In the genomic region with DNA sequence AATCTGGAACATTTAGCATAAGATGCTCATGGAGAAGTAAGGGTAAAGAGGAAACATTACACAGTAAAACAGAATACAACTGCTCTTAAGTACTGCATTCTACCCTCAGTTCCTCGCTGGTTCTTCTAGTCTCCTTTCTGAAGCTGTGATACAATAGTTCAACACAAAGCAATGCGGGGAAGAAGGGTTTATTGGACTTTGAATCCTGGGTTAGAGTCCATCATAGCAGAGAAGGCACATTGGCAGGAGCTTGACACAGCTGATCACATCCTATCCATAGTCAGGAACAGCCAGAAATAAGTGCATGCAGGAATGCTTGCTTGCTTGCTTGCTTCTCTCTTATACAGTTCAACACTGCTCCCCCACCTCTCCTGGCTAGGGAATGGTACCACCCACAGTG, we compare ENCODE assay signal across 18 mouse cellular contexts.
"Had no signal": no experiment of that assay in that cellular context is flagged by ENCODE, and none has a peak within 500 bp of the region (broad histone marks: within the 10 kb centered on the region; RNA-seq: fewer than 3 reads in every experiment).

No protein-coding gene starts in this region.

- H3K36me3 ChIP-seq: midbrain, embryonic 10.5 days; midbrain, embryonic 13.5 days; midbrain, embryonic 15.5 days; neural tube, embryonic 13.5 days; neural tube, embryonic 15.5 days had no signal

- H3K4me2 ChIP-seq: lung, embryonic 14.5 days; midbrain, embryonic 13.5 days; midbrain, embryonic 15.5 days; neural tube, embryonic 13.5 days; neural tube, embryonic 15.5 days had no signal

- H3K4me1 ChIP-seq: midbrain, embryonic 10.5 days; midbrain, embryonic 13.5 days; midbrain, embryonic 15.5 days; neural tube, embryonic 13.5 days; neural tube, embryonic 15.5 days had no signal

- H3K27me3 ChIP-seq: midbrain, embryonic 13.5 days; midbrain, embryonic 15.5 days; neural tube, embryonic 13.5 days; neural tube, embryonic 15.5 days had no signal

- ATAC-seq: midbrain, embryonic 13.5 days; midbrain, embryonic 15.5 days had no signal

- H3K4me3 ChIP-seq: midbrain, embryonic 10.5 days; midbrain, embryonic 13.5 days; midbrain, embryonic 15.5 days; myocyte; neural tube, embryonic 13.5 days; neural tube, embryonic 15.5 days had no signal

- H3K9me3 ChIP-seq: midbrain, embryonic 10.5 days; midbrain, embryonic 13.5 days; midbrain, embryonic 15.5 days; neural tube, embryonic 13.5 days; neural tube, embryonic 15.5 days had no signal

- DNase-seq: lung, adult 18-20 months; lung, embryonic 14.5 days; lung, postnatal 10 days; lung, postnatal 4 days; retina, postnatal 1 day; right cerebral cortex, adult 18-20 months; right cerebral cortex, postnatal 25 days; right cerebral cortex, postnatal 4 days; spleen, adult 18-20 months; thymus, adult 18-20 months; thymus, postnatal 14 days; thymus, postnatal 36 days had no signal

- H3K9ac ChIP-seq: lung, embryonic 14.5 days; midbrain, embryonic 13.5 days; midbrain, embryonic 15.5 days; neural tube, embryonic 13.5 days; neural tube, embryonic 15.5 days had no signal

- H3K27ac ChIP-seq: midbrain, embryonic 10.5 days; midbrain, embryonic 13.5 days; midbrain, embryonic 15.5 days; neural tube, embryonic 13.5 days; neural tube, embryonic 15.5 days had no signal
